Mouse (Mus musculus): ENCODE data around the gene Ypel1.

The Ypel1 gene

DNA sequence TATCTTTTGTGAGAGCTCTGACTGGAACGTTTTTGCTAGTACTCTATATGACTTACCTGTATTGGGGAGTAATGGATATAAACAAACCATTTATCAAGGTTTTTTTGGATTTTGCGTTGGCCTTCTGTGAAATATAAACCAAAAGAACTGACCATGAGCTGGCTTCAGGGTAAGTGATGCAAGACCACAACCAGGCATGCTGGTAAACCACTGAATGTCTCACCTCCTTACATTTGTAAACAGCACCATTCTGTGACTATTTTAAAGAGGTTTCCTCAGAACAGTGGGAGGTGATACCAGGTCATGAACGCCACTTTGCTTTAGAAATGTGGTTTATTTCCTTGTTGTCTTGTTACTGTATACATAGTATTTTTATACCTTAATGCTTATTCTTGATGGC, 16.7 kb downstream of the Ypel1 start:
- no peak for DNase-seq (ENCODE audit: low read depth, low spot score)

- DNase-seq (ENCODE audit: low read depth, low spot score) = no peak
Measured at GRCm38 (mm10) chr16:17086669-17087193, 17.2 kb downstream of the Ypel1 start.

DNA sequence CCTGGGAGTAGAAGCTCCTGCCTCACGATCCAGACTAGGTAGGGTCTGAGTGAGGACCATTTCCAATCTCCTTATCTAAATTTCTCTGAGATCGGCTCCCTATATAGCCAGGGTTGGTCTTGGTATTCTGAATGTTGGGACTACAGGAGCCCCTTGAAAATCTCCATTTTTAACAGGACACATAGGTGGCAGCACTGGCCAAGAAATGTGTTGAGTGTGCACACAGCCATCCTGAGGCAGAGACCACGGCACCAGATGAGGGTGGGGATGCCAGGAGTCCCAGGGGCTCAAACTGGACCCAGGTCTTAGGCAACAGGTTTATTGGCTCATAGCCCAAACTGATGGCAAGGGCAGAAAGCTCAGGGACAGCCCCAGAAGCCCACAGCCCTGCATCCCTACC, 18.9 kb downstream of the Ypel1 start:
- no peak for DNase-seq (ENCODE audit: low read depth, low spot score)

DNA sequence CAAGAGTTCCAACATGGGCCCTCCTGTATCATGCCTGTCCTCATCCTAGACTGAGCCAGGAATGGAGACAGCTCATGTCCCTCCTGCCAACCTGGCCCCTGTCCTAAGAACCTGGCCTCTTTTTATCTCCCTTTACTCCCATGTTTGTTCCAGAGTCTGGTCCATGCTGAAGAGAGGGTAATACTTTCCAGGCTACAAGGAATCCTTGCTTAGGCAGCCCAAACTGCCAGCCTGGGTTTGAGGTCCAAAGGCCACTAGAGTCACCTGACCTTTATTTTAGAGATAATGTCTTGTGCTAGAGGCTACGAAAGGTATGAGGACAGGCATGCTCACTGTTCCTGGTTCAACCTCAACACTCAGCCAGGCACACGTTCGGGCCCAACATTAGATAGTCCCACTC, 27.4 kb downstream of the Ypel1 start:
- no peak for DNase-seq (ENCODE audit: low read depth, low spot score)

GRCm38 (mm10) chr16:17102630-17103220, 33.2 kb downstream of the Ypel1 start:
- DNase-seq (ENCODE audit: low read depth, low spot score) = no peak

DNA sequence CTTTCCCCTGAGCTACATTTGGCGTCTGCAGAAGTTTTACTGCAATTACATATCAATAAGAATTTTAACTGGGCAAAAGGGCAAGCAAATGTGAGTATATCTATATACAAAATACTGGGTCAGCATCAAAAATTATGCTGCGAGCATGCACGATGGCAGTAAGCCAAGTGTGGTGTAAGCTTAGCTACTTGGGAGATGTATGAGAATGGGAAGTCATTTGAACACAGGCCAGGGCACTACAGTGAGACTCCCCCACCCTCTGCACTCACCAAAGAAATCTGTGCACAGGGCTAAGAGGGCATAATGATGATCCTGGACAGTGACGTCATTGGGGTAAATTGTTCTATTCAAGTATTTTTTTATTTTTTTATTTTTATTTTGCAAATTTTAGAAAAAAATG, 35.1 kb downstream of the Ypel1 start:
- no peak for DNase-seq (ENCODE audit: low read depth, low spot score)

DNA sequence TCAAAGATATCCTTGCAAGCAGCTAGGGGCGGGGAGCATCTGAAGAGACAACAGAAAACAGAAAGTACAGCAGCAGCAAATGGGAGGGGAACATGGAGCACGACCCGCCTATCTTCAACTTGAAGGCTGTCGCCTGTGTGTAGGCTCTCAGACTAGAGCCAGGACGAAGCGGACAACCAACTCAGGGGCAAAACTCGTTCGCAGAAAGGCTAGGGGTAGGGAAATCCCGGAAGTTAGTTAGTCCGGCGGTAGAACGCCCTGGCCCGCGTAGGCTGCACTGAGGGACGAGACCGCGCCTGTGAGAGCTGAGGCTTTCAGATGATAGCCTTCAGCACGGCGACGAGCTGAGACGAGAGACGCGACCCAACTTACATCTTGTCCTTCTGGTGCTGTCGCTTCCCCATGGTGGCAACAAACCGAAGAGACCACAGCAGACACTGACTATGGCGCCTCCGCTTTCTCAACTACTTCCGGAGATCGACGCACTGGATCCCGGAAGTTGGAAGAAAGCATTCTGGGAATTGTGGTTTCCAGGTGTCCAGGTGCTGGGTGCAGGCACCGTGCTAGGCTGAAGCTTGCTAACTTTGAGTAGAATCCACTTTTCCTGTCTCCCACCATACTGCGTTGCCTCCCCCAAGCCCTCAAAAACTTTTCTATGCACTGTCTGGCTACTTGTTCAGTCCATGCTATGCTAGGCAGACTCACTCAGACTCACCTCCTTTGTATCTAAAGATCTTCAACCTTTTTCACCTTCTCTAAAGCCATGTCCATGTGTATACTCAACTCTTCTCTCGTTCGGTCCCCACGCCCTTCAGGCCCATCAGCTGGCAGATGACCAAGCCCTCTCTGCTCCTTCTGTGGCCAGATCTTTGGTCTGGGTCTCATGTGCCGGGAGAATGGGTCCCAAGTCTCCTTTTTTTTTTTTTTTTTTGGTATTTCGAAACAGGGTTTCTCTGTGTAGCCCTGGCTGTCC, 41.6 kb downstream of the Ypel1 start, which contains the start of gene Ppil2:
TSS of gene Ppil2 (minus strand) at position 487 of the 973 bp plus-strand sequence.
- peak; percentile 79 for DNase-seq (ENCODE audit: low read depth, low spot score)

DNA sequence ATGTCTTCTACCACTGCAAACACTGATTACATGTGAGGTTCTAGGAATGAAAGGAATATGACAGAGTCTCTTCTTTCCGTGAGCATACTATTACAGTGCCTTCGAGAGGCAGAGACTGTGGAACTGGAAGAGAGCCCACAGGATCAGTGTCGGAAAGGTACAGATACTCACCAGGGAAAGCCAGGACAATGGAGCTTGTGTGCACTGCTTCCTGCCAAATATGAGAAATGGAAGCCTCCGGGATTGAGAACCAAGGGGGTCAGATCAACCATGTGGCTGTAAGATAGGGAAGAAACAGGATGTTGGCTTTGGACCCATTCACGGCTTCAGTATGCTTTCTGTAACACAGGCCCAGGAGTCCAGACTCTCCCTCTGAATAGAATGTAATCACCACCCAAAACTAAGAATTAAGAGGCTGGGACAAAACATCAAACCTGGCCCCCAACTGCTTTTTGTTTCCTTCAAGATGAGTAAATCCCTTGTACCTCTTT, 47.9 kb downstream of the Ypel1 start:
- no peak for DNase-seq (ENCODE audit: low read depth, low spot score)

DNA sequence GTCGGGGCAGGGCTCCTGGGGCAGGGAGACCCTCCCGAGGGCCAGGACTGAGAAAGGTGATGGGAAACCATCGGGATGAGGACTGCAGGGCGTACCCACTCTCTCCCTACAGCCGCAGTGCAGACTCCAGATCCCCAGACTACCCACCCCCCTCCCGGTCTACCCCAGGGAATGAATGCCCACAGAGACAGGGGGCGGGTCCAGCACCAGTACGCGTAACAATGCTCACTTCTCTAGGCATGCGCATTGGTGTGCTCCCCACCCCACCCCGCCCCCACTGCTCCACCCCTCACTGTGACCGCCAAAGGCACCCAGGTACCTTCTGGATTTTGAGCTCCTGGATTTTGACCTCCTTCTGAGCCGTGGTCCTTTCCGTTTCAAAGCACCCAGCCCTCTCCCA, 52.1 kb downstream of the Ypel1 start:
- no peak for DNase-seq (ENCODE audit: low read depth, low spot score)

- DNase-seq (ENCODE audit: low read depth, low spot score) = peak; percentile 10
Measured at GRCm38 (mm10) chr16:17124119-17124870, 54.8 kb downstream of the Ypel1 start.

GRCm38 (mm10) chr16:17124871-17125520, 55.5 kb downstream of the Ypel1 start, which contains the start of gene 2610318N02Rik:
Gene 2610318N02Rik, minus strand, starts transcription at chr16:17125167.
- peak; percentile 83 for DNase-seq (ENCODE audit: low read depth, low spot score)

DNA sequence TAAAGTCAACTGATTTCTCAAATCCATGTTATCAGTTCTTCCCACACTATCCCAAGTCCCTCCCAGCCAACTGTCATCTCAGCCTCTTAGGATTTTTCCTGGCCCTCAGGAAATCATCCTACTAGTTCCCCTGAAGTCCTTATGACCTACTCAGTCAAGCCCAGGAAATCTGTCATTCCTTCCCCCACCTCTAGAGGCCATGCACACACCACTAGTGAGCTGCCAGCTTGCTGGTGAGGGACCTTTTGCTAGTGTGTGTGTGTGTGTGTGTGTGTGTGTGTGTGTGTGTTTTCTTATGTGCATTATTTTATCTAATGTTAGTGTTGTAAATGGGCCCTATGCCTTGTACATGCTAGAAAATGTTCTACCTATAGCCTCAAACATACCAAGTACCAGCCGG, 57.8 kb downstream of the Ypel1 start:
- peak; percentile 74 for DNase-seq (ENCODE audit: low read depth, low spot score)

- DNase-seq (ENCODE audit: low read depth, low spot score) = peak; percentile 70
Measured at GRCm38 (mm10) chr16:17131191-17132088, 61.9 kb downstream of the Ypel1 start.

- DNase-seq (ENCODE audit: low read depth, low spot score) = peak; percentile 95
Measured at GRCm38 (mm10) chr16:17132089-17132905, 62.8 kb downstream of the Ypel1 start, which contains the start of gene Sdf2l1. Gene Sdf2l1, minus strand, starts transcription at chr16:17132383.

GRCm38 (mm10) chr16:17132906-17133200, 63.4 kb downstream of the Ypel1 start:
- DNase-seq (ENCODE audit: low read depth, low spot score) = peak; percentile 20
